Mouse (Mus musculus) C2C12 (cell line): ENCODE results near the gene Dimt1. TPM values are rescaled to one million over a fixed set of nuclear protein-coding genes. Genes with fewer than 3 reads are reported as not detected.
"Not testable (repeated sequence)": the region's sequence is repeated elsewhere in the genome, so short reads cannot be mapped to it uniquely, and the experiment has no call there.

Source experiments
- H3K27me3 ChIP-seq: one replicate; pipeline ENCODE4 v1.6.1; 2011; ENCODE audit not compliant: control insufficient read depth, insufficient read depth, insufficient read length
- H3K36me3 ChIP-seq: one replicate; pipeline ENCODE4 v1.6.1; 2011; ENCODE audit not compliant: control insufficient read depth, insufficient read depth
- H3K4me3 ChIP-seq: one replicate; pipeline ENCODE4 v1.5.1; 2011; ENCODE audit warnings: mild to moderate bottlenecking, control low read depth; ENCODE audit not compliant: poor library complexity, insufficient read depth, severe bottlenecking
- H3K79me2 ChIP-seq: one replicate; pipeline ENCODE4 v1.6.1; 2011; ENCODE audit not compliant: control insufficient read depth, insufficient read depth
- H3K79me3 ChIP-seq: one replicate; pipeline ENCODE4 v1.6.1; 2011; ENCODE audit warnings: low read depth, control low read depth
- H3ac ChIP-seq: one replicate; pipeline ENCODE3; 2011; ENCODE audit warnings: low read depth; ENCODE audit not compliant: control insufficient read depth, insufficient read length
- CEBPB ChIP-seq: IDR thresholded peaks from one replicate; pipeline ENCODE4 v1.6.1; 2011; ENCODE audit warnings: low read depth, mild to moderate bottlenecking, control low read depth, moderate library complexity
- CTCF ChIP-seq: IDR thresholded peaks from one replicate; pipeline ENCODE4 v1.5.1; 2011; ENCODE audit not compliant: control insufficient read depth, insufficient read depth, insufficient read length
- FOSL1 ChIP-seq: IDR thresholded peaks from one replicate; pipeline ENCODE4 v1.8.0; 2011; ENCODE audit warnings: mild to moderate bottlenecking, low read length; ENCODE audit not compliant: poor library complexity, insufficient read depth, severe bottlenecking
- MAX ChIP-seq: IDR thresholded peaks from one replicate; pipeline ENCODE4 v1.6.1; 2011; ENCODE audit warnings: mild to moderate bottlenecking, control low read depth
- MYOD1 ChIP-seq: IDR thresholded peaks from one replicate; pipeline ENCODE4 v1.6.1; 2011; ENCODE audit warnings: low read depth; ENCODE audit not compliant: control insufficient read depth, insufficient read length
- MYOG ChIP-seq: IDR thresholded peaks from one replicate; pipeline ENCODE4 v1.6.1; 2011; ENCODE audit not compliant: control insufficient read depth, insufficient read length; ENCODE audit errors: extremely low read depth
- USF1 ChIP-seq: IDR thresholded peaks from one replicate; pipeline ENCODE4 v1.6.1; 2011; ENCODE audit warnings: low read depth, mild to moderate bottlenecking, control low read depth, moderate library complexity
- long read RNA-seq, 2 experiments: library from polyadenylated mRNA; unstranded; transcript quantifications; one replicate each; pipeline ENCODE4 v2.0.0; 2019 to 2020
- polyA plus RNA-seq: library from polyadenylated mRNA; unstranded; fragments of >200 nt; fragmentation: generic; extraction: Trizol; gene quantifications from one replicate; pipeline ENCODE4 v1.2.1, GENCODE M21; 2012; ENCODE audit warnings: missing spikeins

The Dimt1 gene
- polyA plus RNA-seq, result 15.8 TPM
- long read RNA-seq, experiment 1, transcript Dimt1-201 (12 exons, 2,051 nt), result major isoform, 20 of 23 reads
- long read RNA-seq, experiment 1, partial matches to known transcripts, result 0 of 23 reads
- long read RNA-seq, experiment 1, other reads (novel, unspliced or antisense), result 2 of 23 reads
- long read RNA-seq, experiment 2, transcript Dimt1-201 (12 exons, 2,051 nt), result major isoform, 56 of 64 reads
- long read RNA-seq, experiment 2, partial matches to known transcripts, result 2 of 64 reads
- long read RNA-seq, experiment 2, other reads (novel, unspliced or antisense), result 6 of 64 reads

DNA sequence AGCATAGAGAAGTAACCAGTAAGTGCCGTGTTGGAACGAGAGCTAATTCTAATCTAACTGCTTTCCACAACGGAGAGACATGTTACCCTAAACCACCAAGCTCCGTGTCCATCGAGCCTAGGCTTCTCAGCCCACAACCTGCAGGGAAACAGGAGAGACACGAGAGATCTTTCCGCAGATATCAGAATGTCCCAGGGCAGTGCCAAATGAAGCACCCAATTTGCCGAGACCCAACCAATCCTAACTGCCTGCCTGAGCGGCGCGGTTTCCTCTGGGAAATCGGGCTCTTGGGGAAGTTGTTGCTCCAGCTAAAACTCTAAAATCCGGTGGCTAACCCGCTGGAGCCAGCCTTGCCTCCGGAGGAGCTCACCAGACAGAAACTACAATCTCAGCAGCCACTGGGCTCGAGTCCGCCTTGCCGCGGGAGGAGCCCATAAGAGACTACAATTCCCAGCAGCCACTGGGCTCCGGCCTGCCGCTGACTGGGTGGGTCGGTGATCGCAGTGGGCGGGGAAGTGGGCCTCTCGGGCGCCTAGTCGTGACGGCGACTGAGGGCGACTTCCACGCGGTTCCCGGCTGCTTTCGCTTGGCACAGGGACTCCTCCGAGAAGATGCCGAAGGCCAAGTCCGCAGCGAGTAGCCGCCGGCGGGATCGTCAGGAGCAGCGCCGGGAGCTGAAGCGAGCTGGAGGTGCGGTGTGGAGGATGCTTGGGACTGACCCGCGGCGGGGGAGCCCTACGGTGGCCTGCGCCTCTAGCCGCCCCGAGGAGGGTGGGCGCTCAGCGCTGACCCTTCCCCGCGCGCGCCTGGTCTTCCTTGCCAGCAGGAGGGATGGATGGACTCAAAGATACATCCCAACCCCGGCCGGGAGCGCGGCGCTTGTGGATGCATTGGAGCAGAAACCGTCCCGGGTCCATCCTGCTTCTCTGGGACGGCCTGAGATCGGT, at the start of gene Dimt1:
Gene Dimt1, plus strand, starts transcription at position 534 of the 947 bp plus-strand sequence.
- peaks cover 30% of the 10 kb centered on the region for H3K36me3 ChIP-seq
- peak within 1 kb of the TSS; percentile 86 for H3K4me3 ChIP-seq
- TF ChIP-seq CEBPB, result no peak
- TF ChIP-seq MAX, result peak; percentile 79
- no peaks in the 10 kb centered on the region for H3K27me3 ChIP-seq
- H3ac ChIP-seq, result peak within 1 kb of the TSS; percentile 95
- H3K79me2 ChIP-seq, result peaks cover 33% of the 10 kb centered on the region
- peaks cover 23% of the 10 kb centered on the region for H3K79me3 ChIP-seq

GRCm38 (mm10) chr13:106904637-106905036, 42.3 kb upstream of the Dimt1 start:
- Histone ChIP-seq H3K4me3 (no peak overlapping the region), H3K27me3 (no peaks in the 10 kb centered on the region), H3K79me2 (no peaks in the 10 kb centered on the region), H3ac (no peak overlapping the region), H3K36me3 (peaks cover 29% of the 10 kb centered on the region), H3K79me3 (peaks cover 3% of the 10 kb centered on the region)
- no peak for TF ChIP-seq USF1
- no peak for TF ChIP-seq CEBPB
- no peak for TF ChIP-seq MAX
- no peak for TF ChIP-seq MYOG
- TF ChIP-seq MYOD1, result no peak
- no peak for TF ChIP-seq FOSL1
- TF ChIP-seq CTCF, result no peak

DNA sequence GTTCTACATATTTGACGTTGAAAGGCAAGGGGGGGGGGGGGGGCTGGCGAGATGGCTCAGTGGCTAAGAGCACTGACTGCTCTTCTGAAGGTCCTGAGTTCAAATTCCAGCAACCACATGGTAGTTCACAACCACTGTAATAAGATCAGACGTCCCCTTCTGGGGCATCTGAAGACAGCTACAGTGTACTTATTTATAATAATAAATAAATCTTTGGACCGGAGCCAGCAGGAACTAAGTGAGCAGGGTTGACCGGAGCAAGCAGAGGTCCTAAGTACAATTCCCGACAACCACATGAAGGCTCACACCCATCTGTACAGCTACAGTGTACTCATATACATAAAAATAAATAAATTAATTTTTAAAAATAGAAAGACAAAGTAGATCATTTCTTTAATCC, 41.8 kb upstream of the Dimt1 start:
- not testable (repeated sequence) for H3ac ChIP-seq, H3K4me3 ChIP-seq, H3K79me3 ChIP-seq, H3K27me3 ChIP-seq, H3K79me2 ChIP-seq
- peaks cover 29% of the 10 kb centered on the region for H3K36me3 ChIP-seq

- TF ChIP-seq CEBPB, result no peak
- no peak for TF ChIP-seq MYOD1
- TF ChIP-seq USF1, result no peak
- TF ChIP-seq MYOG, result no peak
- TF ChIP-seq CTCF, result no peak
- TF ChIP-seq MAX, result no peak
- no peak for TF ChIP-seq FOSL1
- Histone ChIP-seq H3K27me3 (no peaks in the 10 kb centered on the region), H3K4me3 (no peak overlapping the region), H3K79me3 (peaks cover 3% of the 10 kb centered on the region), H3ac (no peak overlapping the region), H3K79me2 (no peaks in the 10 kb centered on the region), H3K36me3 (peaks cover 42% of the 10 kb centered on the region)
These were observed 39.7 kb upstream of the Dimt1 start for GRCm38 (mm10) chr13:106907273-106907672.

GRCm38 (mm10) chr13:106910096-106910495, 36.8 kb upstream of the Dimt1 start:
- no peak overlapping the region for H3K4me3 ChIP-seq
- peaks cover 42% of the 10 kb centered on the region for H3K36me3 ChIP-seq
- no peaks in the 10 kb centered on the region for H3K27me3 ChIP-seq
- peaks cover 10% of the 10 kb centered on the region for H3K79me3 ChIP-seq
- no peak overlapping the region for H3ac ChIP-seq
- H3K79me2 ChIP-seq, result peaks cover 26% of the 10 kb centered on the region
- TF ChIP-seq USF1 (no peak), CEBPB (no peak), MYOD1 (no peak), MAX (no peak), CTCF (no peak), MYOG (no peak), FOSL1 (no peak)

- peaks cover 37% of the 10 kb centered on the region for H3K36me3 ChIP-seq
- H3K27me3 ChIP-seq, result no peaks in the 10 kb centered on the region
- no peak overlapping the region for H3K4me3 ChIP-seq
- no peak overlapping the region for H3ac ChIP-seq
- peaks cover 46% of the 10 kb centered on the region for H3K79me2 ChIP-seq
- H3K79me3 ChIP-seq, result peaks cover 18% of the 10 kb centered on the region
- TF ChIP-seq FOSL1 (no peak), CTCF (no peak), MYOG (no peak), USF1 (no peak), CEBPB (no peak), MYOD1 (no peak), MAX (no peak)
These were observed 33.7 kb upstream of the Dimt1 start for GRCm38 (mm10) chr13:106913125-106913736.
